Mouse (Mus musculus) layer of hippocampus, adult 18-20 months (tissue): Measurements from ENCODE around the gene Ypel1. TPM values are rescaled to one million over a fixed set of nuclear protein-coding genes. Genes with fewer than 3 reads are reported as not detected.
A peak's percentile ranks its signal among the peaks of the same experiment; 100 is the strongest.

ENCODE experiments used
- DNase-seq, 2 experiments: peaks; one replicate each; pipeline ENCODE4 v3.0.0; 2022; ENCODE audit warnings: low spot score in 2 of 2
- long read RNA-seq: library from polyadenylated mRNA; stranded (forward); transcript quantifications from one replicate; pipeline ENCODE4 v2.0.0, GENCODE M21; 2021
- total RNA-seq, 2 experiments: library from RNA; stranded (reverse); gene quantifications; 2 replicates each; pipeline ENCODE4 v1.2.3; 2021

Ypel1 gene
- total RNA-seq: 10 to 100 TPM; 35.7 to 36.5 TPM
- long read RNA-seq, transcript Ypel1-201 (5 exons, 3,322 nt): major isoform, 41 of 54 reads
- long read RNA-seq, transcript Ypel1-204 (4 exons, 2,185 nt): minor isoform, 7 of 54 reads
- long read RNA-seq, partial matches to known transcripts: 1 of 54 reads
- long read RNA-seq, other reads (novel, unspliced or antisense): 5 of 54 reads

- DNase-seq: peak; percentile 82 to 89
Observed at GRCm38 (mm10) chr16:17069511-17070443, at the start of gene Ypel1. Gene Ypel1, plus strand, starts transcription at chr16:17069696.

GRCm38 (mm10) chr16:17024469-17025148, 44.9 kb upstream of the Ypel1 start:
- peak in 1 of 2 experiments; percentile 57 for DNase-seq

- peak in 1 of 2 experiments; percentile 66 for DNase-seq
Observed at GRCm38 (mm10) chr16:17029971-17030695, 39.4 kb upstream of the Ypel1 start.

- no peak for DNase-seq
Observed at GRCm38 (mm10) chr16:17033754-17034153, 35.7 kb upstream of the Ypel1 start.

- DNase-seq: no peak
Observed at GRCm38 (mm10) chr16:17040716-17041115, 28.8 kb upstream of the Ypel1 start.

GRCm38 (mm10) chr16:17041417-17041816, 28.1 kb upstream of the Ypel1 start:
- no peak for DNase-seq

GRCm38 (mm10) chr16:17044320-17044719, 25.2 kb upstream of the Ypel1 start:
- no peak for DNase-seq

GRCm38 (mm10) chr16:17045287-17045686, 24.2 kb upstream of the Ypel1 start:
- DNase-seq: no peak

GRCm38 (mm10) chr16:17049886-17050285, 19.6 kb upstream of the Ypel1 start:
- no peak for DNase-seq

GRCm38 (mm10) chr16:17052087-17052486, 17.4 kb upstream of the Ypel1 start:
- no peak for DNase-seq

GRCm38 (mm10) chr16:17053903-17054302, 15.6 kb upstream of the Ypel1 start:
- no peak for DNase-seq

GRCm38 (mm10) chr16:17055584-17055983, 13.9 kb upstream of the Ypel1 start:
- peak; percentile 69 to 84 for DNase-seq

GRCm38 (mm10) chr16:17062338-17062737, 7.2 kb upstream of the Ypel1 start:
- no peak for DNase-seq

GRCm38 (mm10) chr16:17067552-17067951, 1.9 kb upstream of the Ypel1 start:
- no peak for DNase-seq

GRCm38 (mm10) chr16:17070716-17071115, 1.2 kb downstream of the Ypel1 start:
- DNase-seq: no peak

GRCm38 (mm10) chr16:17073000-17073399, 3.5 kb downstream of the Ypel1 start:
- DNase-seq: peak in 1 of 2 experiments; percentile 50

GRCm38 (mm10) chr16:17076301-17076700, 6.8 kb downstream of the Ypel1 start:
- DNase-seq: no peak

GRCm38 (mm10) chr16:17076869-17077268, 7.4 kb downstream of the Ypel1 start:
- no peak for DNase-seq

GRCm38 (mm10) chr16:17078101-17078500, 8.6 kb downstream of the Ypel1 start:
- DNase-seq: peak; percentile 58 to 71

GRCm38 (mm10) chr16:17082121-17082792, 12.8 kb downstream of the Ypel1 start:
- DNase-seq: no peak

- no peak for DNase-seq
Observed at GRCm38 (mm10) chr16:17085636-17086035, 16.1 kb downstream of the Ypel1 start.
